Mouse (Mus musculus) right cerebral cortex, postnatal 10 days (tissue): ENCODE measurements at regions not wholly inside any gene's neighbourhood (a gene's known extent, or its start where the extent isn't known, plus 50 kb on each side); places are given as distances from the start of the nearest gene placed in this dataset.
A peak's percentile ranks its signal among the peaks of the same experiment; 100 is the strongest.
"Not testable (repeated sequence)": the region's sequence is repeated elsewhere in the genome, so short reads cannot be mapped to it uniquely, and the experiment has no call there.

Source experiments
- DNase-seq, 2 experiments: peaks; one replicate each; pipeline ENCODE4 v3.0.0; 2021; ENCODE audit warnings: low spot score in 2 of 2

- no peak for DNase-seq
Measured at GRCm38 (mm10) chr6:117677062-117677461, 163.9 kb upstream of the Zfp637 start.

GRCm38 (mm10) chr6:117677821-117678220 is 163.2 kb upstream of the Zfp637 start:
- no peak for DNase-seq

- DNase-seq = no peak
Measured at GRCm38 (mm10) chr6:117678276-117678675, 162.7 kb upstream of the Zfp637 start.

- DNase-seq = no peak
Measured at GRCm38 (mm10) chr6:117678877-117679276, 162.1 kb upstream of the Zfp637 start.

GRCm38 (mm10) chr6:117686212-117686611 is 154.8 kb upstream of the Zfp637 start:
- no peak for DNase-seq

- no peak for DNase-seq
Measured at GRCm38 (mm10) chr6:117687045-117687444, 153.9 kb upstream of the Zfp637 start.

GRCm38 (mm10) chr6:117688664-117689178 is 152.3 kb upstream of the Zfp637 start:
- no peak for DNase-seq

- DNase-seq = no peak
Measured at GRCm38 (mm10) chr6:117700286-117700685, 140.7 kb upstream of the Zfp637 start.

- no peak for DNase-seq
Measured at GRCm38 (mm10) chr6:117701547-117701946, 139.4 kb upstream of the Zfp637 start.

- no peak for DNase-seq
Measured at GRCm38 (mm10) chr6:117706006-117706405, 135.0 kb upstream of the Zfp637 start.

GRCm38 (mm10) chr6:117709212-117709611 is 131.8 kb upstream of the Zfp637 start:
- DNase-seq = no peak

GRCm38 (mm10) chr6:117715056-117715777 is 125.8 kb upstream of the Zfp637 start:
- no peak for DNase-seq

GRCm38 (mm10) chr6:117716422-117716821 is 124.6 kb upstream of the Zfp637 start:
- DNase-seq = not testable (repeated sequence)

- not testable (repeated sequence) for DNase-seq
Measured at GRCm38 (mm10) chr6:117752338-117752737, 88.6 kb upstream of the Zfp637 start.

GRCm38 (mm10) chr6:117755682-117756081 is 85.3 kb upstream of the Zfp637 start:
- not testable (repeated sequence) for DNase-seq

GRCm38 (mm10) chr6:117756176-117756575 is 84.8 kb upstream of the Zfp637 start:
- no peak for DNase-seq

- peak; percentile 62 to 72 for DNase-seq
Measured at GRCm38 (mm10) chr6:117758516-117758915, 82.5 kb upstream of the Zfp637 start.

- DNase-seq = no peak
Measured at GRCm38 (mm10) chr6:117771506-117771905, 69.5 kb upstream of the Zfp637 start.

GRCm38 (mm10) chr6:117772396-117772795 is 68.6 kb upstream of the Zfp637 start:
- peak in 1 of 2 experiments; percentile 37 for DNase-seq

- DNase-seq = no peak
Measured at GRCm38 (mm10) chr6:117775304-117776050, 65.5 kb upstream of the Zfp637 start.

- DNase-seq = no peak
Measured at GRCm38 (mm10) chr6:117778027-117778426, 63.0 kb upstream of the Zfp637 start.

GRCm38 (mm10) chr6:117778481-117778880 is 62.5 kb upstream of the Zfp637 start:
- DNase-seq = no peak

GRCm38 (mm10) chr6:117779020-117779419 is 62.0 kb upstream of the Zfp637 start:
- no peak for DNase-seq
